Mouse (Mus musculus): ENCODE data around the gene Abca1. TPM values are rescaled to one million over a fixed set of nuclear protein-coding genes. Genes with fewer than 3 reads are reported as not detected.
A peak's percentile ranks its signal among the peaks of the same experiment; 100 is the strongest.

The Abca1 gene
- total and polyA plus RNA-seq, 3 experiments = 8.4 to 9.0 TPM; not detected in 1

GRCm38 (mm10) chr4:53030326-53030948 is 129.3 kb downstream of the Abca1 start:
- H3K4me3 ChIP-seq (ENCODE audit: control insufficient read depth in 1 of 2, insufficient read depth in 1 of 2, low read depth in 2 of 2, low read length in 2 of 2) = no peak overlapping the region
- H3K9ac ChIP-seq (ENCODE audit: control insufficient read depth, low read depth, low read length, poor library complexity, severe bottlenecking) = no peak overlapping the region
- no peaks in the 10 kb centered on the region for H3K36me3 ChIP-seq (ENCODE audit: control insufficient read depth in 1 of 2, insufficient read depth in 2 of 2, low read length in 2 of 2)
- DNase-seq (ENCODE audit: low read depth, low spot score) = peak; percentile 37
- no peaks in the 10 kb centered on the region for H3K9me3 ChIP-seq (replicated peaks; ENCODE audit: insufficient read depth, low read length)
- H3K79me2 ChIP-seq (ENCODE audit: control insufficient read depth, insufficient read depth, low read length, poor library complexity) = no peaks in the 10 kb centered on the region
- no peak for TF ChIP-seq CHD2 (IDR thresholded peaks at IDR 0.05; ENCODE audit: low read length)
- TF ChIP-seq CTCF (IDR thresholded peaks at IDR 0.05 in 2 of 3, conservative IDR thresholded peaks at IDR 0.05 in 1 of 3; ENCODE audit: control insufficient read depth in 1 of 3, insufficient read depth in 1 of 3, low read depth in 2 of 3, low read length in 3 of 3, poor library complexity in 1 of 3, severe bottlenecking in 1 of 3) = peak; percentile 5 to 50 (median 18); a peak in 3 of 6 replicates
- TF ChIP-seq RAD21 (IDR thresholded peaks at IDR 0.05; ENCODE audit: low read depth, low read length) = peak; percentile 66
- TF ChIP-seq ZC3H11A (IDR thresholded peaks at IDR 0.05; ENCODE audit: low read depth, low read length) = peak; percentile 12; the same call in 1 of the 2 replicates
- TF ChIP-seq SMC3 (IDR thresholded peaks at IDR 0.05; ENCODE audit: low read depth, low read length) = peak; percentile 63
- no peaks in the 10 kb centered on the region for H3K4me1 ChIP-seq (ENCODE audit: control insufficient read depth in 1 of 2, insufficient read depth in 2 of 2, low read length in 2 of 2)
- H3K27me3 ChIP-seq (ENCODE audit: control insufficient read depth in 1 of 2, insufficient read depth in 2 of 2, low read length in 2 of 2) = no peaks in the 10 kb centered on the region
- H3K27ac ChIP-seq (ENCODE audit: control insufficient read depth, low read depth, low read length) = no peak overlapping the region

- Histone ChIP-seq H3K4me3 (ENCODE audit: control insufficient read depth in 1 of 2, insufficient read depth in 1 of 2, low read depth in 2 of 2, low read length in 2 of 2) (no peak overlapping the region), H3K27ac (ENCODE audit: control insufficient read depth, low read depth, low read length) (no peak overlapping the region), H3K27me3 (ENCODE audit: control insufficient read depth in 1 of 2, insufficient read depth in 2 of 2, low read length in 2 of 2) (no peaks in the 10 kb centered on the region), H3K9ac (ENCODE audit: control insufficient read depth, low read depth, low read length, poor library complexity, severe bottlenecking) (no peak overlapping the region), H3K4me1 (ENCODE audit: control insufficient read depth in 1 of 2, insufficient read depth in 2 of 2, low read length in 2 of 2) (no peaks in the 10 kb centered on the region), H3K36me3 (ENCODE audit: control insufficient read depth in 1 of 2, insufficient read depth in 2 of 2, low read length in 2 of 2) (no peaks in the 10 kb centered on the region), H3K79me2 (ENCODE audit: control insufficient read depth, insufficient read depth, low read length, poor library complexity) (no peaks in the 10 kb centered on the region), H3K9me3 (replicated peaks; ENCODE audit: insufficient read depth, low read length) (no peaks in the 10 kb centered on the region)
- DNase-seq (ENCODE audit: low read depth, low spot score) = no peak
- TF ChIP-seq MYB (IDR thresholded peaks at IDR 0.05; ENCODE audit: low read depth, low read length) (no peak), CHD2 (IDR thresholded peaks at IDR 0.05; ENCODE audit: low read length) (no peak), SMC3 (IDR thresholded peaks at IDR 0.05; ENCODE audit: low read depth, low read length) (no peak), BHLHE40 (IDR thresholded peaks at IDR 0.05; ENCODE audit: borderline replicate concordance, low read depth, low read length) (no peak), USF1 (IDR thresholded peaks at IDR 0.05; ENCODE audit: low read depth, low read length) (no peak)
These were observed 131.9 kb downstream of the Abca1 start for GRCm38 (mm10) chr4:53027811-53028210.

DNA sequence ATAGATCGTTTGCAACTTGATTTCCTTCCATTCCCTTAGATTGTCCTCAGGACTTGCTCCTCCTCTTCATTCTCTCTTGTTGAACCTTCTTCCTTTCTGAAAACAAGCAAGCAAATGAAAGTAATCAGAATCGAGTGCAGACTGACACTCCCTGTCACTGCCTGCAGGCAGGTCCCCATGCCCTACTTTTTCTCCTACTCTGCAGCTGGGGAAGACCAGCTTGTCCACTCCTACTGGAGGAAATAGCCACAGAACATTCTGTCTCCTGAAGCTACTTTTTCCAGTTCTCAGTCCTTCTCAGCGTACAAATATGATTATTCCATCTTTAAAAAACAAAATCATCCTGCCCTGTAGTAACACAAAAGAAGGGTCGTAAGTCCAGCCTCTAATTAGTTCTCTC is 135.3 kb downstream of the Abca1 start:
- no peak for DNase-seq (ENCODE audit: low read depth, low spot score)
- Histone ChIP-seq H3K9ac (ENCODE audit: control insufficient read depth, low read depth, low read length, poor library complexity, severe bottlenecking) (no peak overlapping the region), H3K36me3 (ENCODE audit: control insufficient read depth in 1 of 2, insufficient read depth in 2 of 2, low read length in 2 of 2) (no peaks in the 10 kb centered on the region), H3K4me1 (ENCODE audit: control insufficient read depth in 1 of 2, insufficient read depth in 2 of 2, low read length in 2 of 2) (no peaks in the 10 kb centered on the region), H3K79me2 (ENCODE audit: control insufficient read depth, insufficient read depth, low read length, poor library complexity) (no peaks in the 10 kb centered on the region), H3K27ac (ENCODE audit: control insufficient read depth, low read depth, low read length) (no peak overlapping the region), H3K9me3 (replicated peaks; ENCODE audit: insufficient read depth, low read length) (no peaks in the 10 kb centered on the region), H3K4me3 (ENCODE audit: control insufficient read depth in 1 of 2, insufficient read depth in 1 of 2, low read depth in 2 of 2, low read length in 2 of 2) (no peak overlapping the region), H3K27me3 (ENCODE audit: control insufficient read depth in 1 of 2, insufficient read depth in 2 of 2, low read length in 2 of 2) (no peaks in the 10 kb centered on the region)
- TF ChIP-seq ELF1 (IDR thresholded peaks at IDR 0.05; ENCODE audit: low read depth, low read length) (no peak), TBP (IDR thresholded peaks at IDR 0.05; ENCODE audit: low read depth, low read length) (no peak), USF2 (IDR thresholded peaks at IDR 0.05; ENCODE audit: borderline replicate concordance in 1 of 2, insufficient read depth in 1 of 2, low read depth in 1 of 2, low read length in 2 of 2) (no peak), MXI1 (IDR thresholded peaks at IDR 0.05; ENCODE audit: low read depth, low read length) (no peak), HCFC1 (IDR thresholded peaks at IDR 0.05; ENCODE audit: low read depth, low read length) (no peak), SIN3A (IDR thresholded peaks at IDR 0.05; ENCODE audit: low read length) (no peak), ZC3H11A (IDR thresholded peaks at IDR 0.05; ENCODE audit: low read depth, low read length) (no peak), GATA1 (IDR thresholded peaks at IDR 0.05; ENCODE audit: low read depth, low read length) (no peak), POLR2AphosphoS2 (IDR thresholded peaks at IDR 0.05; ENCODE audit: low read length) (no peak), CHD2 (IDR thresholded peaks at IDR 0.05; ENCODE audit: low read length) (no peak), GABPA (IDR thresholded peaks at IDR 0.05; ENCODE audit: low read depth, low read length) (no peak), JUND (IDR thresholded peaks at IDR 0.05; ENCODE audit: low read depth, low read length) (no peak), EP300 (IDR thresholded peaks at IDR 0.05; ENCODE audit: low read depth in 1 of 2, low read length in 2 of 2) (no peak), MYB (IDR thresholded peaks at IDR 0.05; ENCODE audit: low read depth, low read length) (no peak), CTCF (IDR thresholded peaks at IDR 0.05 in 2 of 3, conservative IDR thresholded peaks at IDR 0.05 in 1 of 3; ENCODE audit: control insufficient read depth in 1 of 3, insufficient read depth in 1 of 3, low read depth in 2 of 3, low read length in 3 of 3, poor library complexity in 1 of 3, severe bottlenecking in 1 of 3) (no peak), TAL1 (IDR thresholded peaks at IDR 0.05; ENCODE audit: low read length) (no peak), SMC3 (IDR thresholded peaks at IDR 0.05; ENCODE audit: low read depth, low read length) (no peak)

Measured in MEL (cell line).